Mouse (Mus musculus): ENCODE results near the gene Hnrnpa0.
A peak's percentile ranks its signal among the peaks of the same experiment; 100 is the strongest.
"Not testable (repeated sequence)": the region's sequence is repeated elsewhere in the genome, so short reads cannot be mapped to it uniquely, and the experiment has no call there.

Hnrnpa0 gene

GRCm38 (mm10) chr13:58128396-58128767, at the start of gene Hnrnpa0:
Hnrnpa0 (minus strand) TSS chr13:58128556.
- DNase-seq (ENCODE audit: low spot score in 2 of 2): peak; percentile 89 to 92

- DNase-seq (ENCODE audit: low spot score in 2 of 2): peak; percentile 100
These were observed 49.3 kb upstream of the Hnrnpa0 start for GRCm38 (mm10) chr13:58177511-58178208.

GRCm38 (mm10) chr13:58176105-58176504, 47.7 kb upstream of the Hnrnpa0 start:
- no peak for DNase-seq (ENCODE audit: low spot score in 2 of 2)

GRCm38 (mm10) chr13:58168119-58168518, 39.8 kb upstream of the Hnrnpa0 start:
- no peak for DNase-seq (ENCODE audit: low spot score in 2 of 2)

DNA sequence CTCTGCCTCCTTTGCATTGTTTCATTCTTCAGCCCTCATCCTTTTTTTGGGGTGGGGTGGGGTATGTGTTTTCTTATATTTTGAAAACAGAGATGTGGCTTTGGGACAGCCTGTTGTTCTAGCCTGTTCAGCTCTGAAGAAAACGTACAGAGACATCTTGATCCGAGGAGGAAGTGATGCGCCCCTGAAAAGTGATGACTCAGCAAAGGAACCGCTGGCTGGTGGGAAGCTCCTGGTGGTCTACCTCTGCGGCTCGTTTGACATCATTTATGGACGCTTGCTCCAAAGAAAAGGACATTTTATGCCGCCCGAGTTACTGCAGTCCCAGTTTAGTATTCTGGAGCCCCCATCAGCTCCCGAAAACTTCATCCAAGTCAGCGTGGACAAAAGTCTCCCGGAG, 35.0 kb upstream of the Hnrnpa0 start:
- DNase-seq (ENCODE audit: low spot score in 2 of 2): no peak

DNA sequence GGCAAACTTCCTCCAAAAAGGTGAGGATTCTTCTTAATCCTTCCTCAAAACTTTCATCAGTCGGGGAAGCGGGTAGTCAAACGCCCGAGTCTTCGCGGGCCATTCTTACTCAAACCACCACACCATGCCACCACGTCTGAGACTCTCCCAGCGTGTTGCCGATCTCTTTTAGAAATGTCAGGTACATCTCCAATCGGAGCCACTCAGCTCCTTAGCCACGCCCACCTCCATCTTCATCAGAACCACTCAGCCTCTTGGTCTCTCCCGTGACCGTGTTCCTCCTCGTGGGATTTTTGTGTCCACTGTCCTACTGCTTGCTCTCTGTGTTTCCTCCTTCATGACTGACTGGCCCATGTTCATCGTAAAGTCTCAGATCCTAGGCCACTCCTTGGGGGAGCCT, 32.4 kb upstream of the Hnrnpa0 start:
- no peak for DNase-seq (ENCODE audit: low spot score in 2 of 2)

DNA sequence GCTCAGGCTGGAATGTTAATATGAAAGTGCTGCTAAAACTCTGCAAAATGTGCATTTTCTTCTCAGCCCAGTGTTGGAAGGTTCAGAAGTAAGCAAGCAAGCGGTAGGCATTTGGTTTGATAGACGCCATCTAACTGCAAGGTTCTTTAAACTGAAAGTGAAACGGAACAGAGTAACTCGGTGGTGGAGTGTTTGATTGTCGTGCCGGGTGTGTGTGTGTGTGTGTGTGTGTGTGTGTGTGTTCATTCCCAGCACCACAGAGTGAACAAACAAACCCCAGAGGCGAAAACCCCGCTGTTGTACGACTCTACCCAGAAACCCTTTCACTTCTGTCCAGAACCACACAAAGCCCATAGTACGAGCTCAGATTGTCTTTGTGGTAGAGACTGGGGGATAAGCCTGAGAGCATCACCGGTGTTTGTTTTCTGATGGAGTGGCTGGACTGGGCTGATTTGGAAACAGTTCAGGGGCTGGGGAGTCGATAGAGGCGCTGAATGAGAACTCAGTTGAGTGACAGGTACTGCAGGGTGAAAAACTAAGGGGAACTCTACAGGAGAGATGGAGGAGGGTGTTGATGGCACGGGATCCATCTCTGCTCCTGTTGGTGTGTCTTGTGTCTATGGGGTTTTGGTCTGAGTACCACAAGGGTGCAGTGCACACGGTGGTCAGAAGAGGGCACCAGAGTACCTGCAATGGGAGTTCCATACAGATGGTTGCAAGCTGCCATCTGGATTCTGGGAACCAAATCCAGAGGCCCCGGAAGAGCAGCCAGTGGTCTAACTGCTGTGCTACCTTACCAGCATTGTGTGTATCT, 29.9 kb upstream of the Hnrnpa0 start:
- DNase-seq (ENCODE audit: low spot score in 2 of 2): peak; percentile 66 to 78

DNA sequence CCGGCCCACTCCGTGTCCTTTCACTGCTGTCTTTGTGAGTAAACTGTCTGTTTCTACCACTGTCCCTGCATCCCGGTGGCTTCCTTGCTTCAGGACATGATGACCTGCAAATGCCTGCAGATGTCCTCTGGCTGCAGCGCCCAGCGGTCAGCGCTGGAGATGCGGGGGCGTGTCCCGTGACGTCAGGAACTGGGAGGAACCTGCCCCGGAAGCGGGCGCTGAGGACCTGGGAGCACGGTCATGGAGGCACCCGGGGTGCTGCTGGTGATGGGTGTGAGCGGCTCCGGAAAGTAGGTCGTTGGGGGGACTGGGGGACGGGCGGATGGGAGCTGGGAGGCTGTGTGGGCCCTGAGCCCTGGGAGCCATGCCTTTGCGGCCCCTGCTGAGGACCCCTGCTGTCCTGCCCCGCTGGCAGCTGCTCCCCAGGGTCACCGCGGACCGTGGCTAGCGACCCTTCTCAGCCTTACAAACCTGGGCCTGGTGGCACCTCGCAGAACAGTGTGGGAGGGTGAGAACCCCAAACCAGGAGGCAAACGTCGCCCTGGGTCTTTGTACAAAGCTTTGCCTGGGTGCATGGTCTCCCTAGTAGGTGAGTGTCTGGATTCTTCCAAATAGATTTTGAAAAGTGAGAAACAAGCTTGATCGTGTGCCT, 29.2 kb upstream of the Hnrnpa0 start, which contains the start of gene Idnk:
TSS of gene Idnk (plus strand) at position 203 of the 652 bp plus-strand sequence.
- peak; percentile 82 to 86 for DNase-seq (ENCODE audit: low spot score in 2 of 2)

- DNase-seq (ENCODE audit: low spot score in 2 of 2): no peak
These were observed 28.7 kb upstream of the Hnrnpa0 start for GRCm38 (mm10) chr13:58157036-58157435.

GRCm38 (mm10) chr13:58156031-58156430, 27.7 kb upstream of the Hnrnpa0 start:
- no peak for DNase-seq (ENCODE audit: low spot score in 2 of 2)

DNA sequence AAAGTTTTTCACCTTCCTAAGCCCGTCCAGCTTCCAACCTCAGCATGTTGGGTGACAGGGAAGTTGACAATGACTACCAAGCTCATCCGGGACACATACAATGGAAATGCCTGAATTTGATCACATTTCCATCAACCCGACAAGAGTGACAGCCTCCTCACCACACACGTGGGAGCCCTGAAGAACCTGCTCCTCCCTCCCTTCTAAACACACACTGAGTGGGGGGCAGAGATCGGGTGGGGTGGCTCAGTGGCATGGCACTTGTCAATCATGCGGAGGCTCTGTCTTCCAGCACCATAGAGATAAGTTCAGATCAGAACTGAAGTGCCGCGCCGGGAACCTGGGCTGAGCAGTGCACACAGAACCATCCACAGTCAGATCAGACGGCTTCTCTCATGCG, 22.1 kb upstream of the Hnrnpa0 start:
- DNase-seq (ENCODE audit: low spot score in 2 of 2): no peak

DNA sequence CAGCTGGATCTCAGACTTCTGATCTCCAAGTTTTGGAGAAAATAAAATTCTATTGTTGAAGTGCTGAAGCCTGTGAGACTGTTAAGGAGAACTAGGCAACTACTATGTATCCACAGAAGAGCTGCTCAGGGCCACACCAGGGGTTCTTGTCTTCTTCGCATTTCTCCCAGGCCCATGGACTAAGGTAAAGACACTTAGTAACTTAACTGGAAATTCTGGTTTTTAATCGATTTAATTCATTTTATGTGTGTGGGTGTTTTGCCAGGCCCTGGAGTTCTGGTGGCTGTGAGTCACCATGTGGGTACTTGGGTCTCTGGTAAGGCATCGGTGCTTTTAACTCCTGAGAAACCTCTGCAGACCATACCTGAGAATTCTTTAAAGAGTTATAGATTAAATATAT, 21.3 kb upstream of the Hnrnpa0 start:
- no peak for DNase-seq (ENCODE audit: low spot score in 2 of 2)

GRCm38 (mm10) chr13:58149033-58149558, 20.7 kb upstream of the Hnrnpa0 start:
- DNase-seq (ENCODE audit: low spot score in 2 of 2): peak in 1 of 2 experiments; percentile 37

DNA sequence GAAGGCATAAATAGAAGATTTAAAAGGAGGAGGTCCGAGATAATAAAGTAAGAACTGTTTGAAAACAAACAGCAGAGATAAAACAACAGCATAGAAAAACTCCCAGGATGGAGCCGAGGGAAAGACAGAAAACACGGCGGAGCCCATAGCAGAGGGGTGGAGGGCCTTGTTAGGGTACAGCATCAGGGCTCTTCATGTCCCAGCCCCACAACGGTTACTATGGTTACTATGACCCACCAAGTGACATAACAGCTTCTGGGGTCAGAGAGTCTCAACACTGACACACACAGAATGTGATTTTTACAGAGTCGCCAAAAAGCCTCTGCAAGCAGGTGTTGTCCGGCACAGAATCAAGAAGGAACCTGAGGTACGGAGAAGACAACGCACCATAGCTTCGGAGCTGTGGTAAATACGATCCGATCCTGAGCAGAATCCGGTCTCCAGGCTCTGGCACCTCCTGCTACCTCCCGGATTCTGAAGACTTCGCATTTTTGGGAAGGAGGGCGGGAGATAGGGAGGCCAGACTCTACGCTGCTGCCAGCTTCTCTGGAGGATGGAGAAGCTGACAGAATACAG, 20.0 kb upstream of the Hnrnpa0 start:
- peak in 1 of 2 experiments; percentile 28 for DNase-seq (ENCODE audit: low spot score in 2 of 2)

GRCm38 (mm10) chr13:58147760-58148159, 19.4 kb upstream of the Hnrnpa0 start:
- no peak for DNase-seq (ENCODE audit: low spot score in 2 of 2)

DNA sequence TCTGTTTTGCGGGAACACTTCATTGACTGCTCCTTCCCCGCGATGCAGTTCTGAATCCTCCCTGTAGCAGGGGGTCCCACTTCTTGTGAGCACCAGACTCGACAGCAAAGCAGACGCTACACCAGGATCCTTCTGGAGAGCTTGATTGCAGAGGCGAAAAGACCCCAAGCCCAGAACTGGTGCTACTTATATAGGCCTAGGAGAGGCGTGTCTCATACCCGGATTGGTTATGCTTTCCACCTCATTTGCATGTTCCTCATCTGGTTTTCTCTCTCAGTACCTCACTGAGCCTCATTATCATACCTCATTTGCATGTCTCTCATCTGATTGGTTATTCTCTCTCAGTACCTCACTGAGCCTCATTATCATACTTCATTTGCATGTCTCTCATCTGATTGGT, 18.2 kb upstream of the Hnrnpa0 start:
- DNase-seq (ENCODE audit: low spot score in 2 of 2): not testable (repeated sequence)

- no peak for DNase-seq (ENCODE audit: low spot score in 2 of 2)
These were observed 3.3 kb upstream of the Hnrnpa0 start for GRCm38 (mm10) chr13:58131692-58132091.

DNA sequence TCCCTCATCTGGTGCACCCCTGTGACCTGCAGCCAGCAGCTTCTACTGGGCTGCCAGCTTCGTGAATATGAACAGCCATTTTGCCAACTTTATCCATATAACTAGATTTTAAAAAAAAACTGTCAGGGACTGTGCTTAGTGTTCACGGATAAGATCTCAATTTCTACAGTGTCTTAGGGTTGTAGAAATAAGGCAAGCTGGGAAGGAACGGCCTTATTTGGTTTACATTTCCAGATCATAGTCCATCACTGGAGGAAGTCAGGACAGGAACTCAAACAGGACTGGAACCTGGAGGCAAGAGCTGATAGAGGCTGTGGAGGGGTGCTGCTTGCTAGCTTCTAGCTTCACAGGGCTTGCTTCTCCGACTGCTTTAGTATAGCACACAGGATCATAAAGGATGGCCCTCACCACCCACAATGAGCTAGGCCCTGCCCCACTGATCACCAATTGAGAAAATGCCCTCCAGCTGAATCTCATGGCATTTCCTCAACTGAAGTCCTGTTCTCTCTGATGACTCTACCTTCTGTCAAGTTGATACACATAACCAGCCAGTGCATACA, 1.4 kb upstream of the Hnrnpa0 start:
- DNase-seq (ENCODE audit: low spot score in 2 of 2): no peak

GRCm38 (mm10) chr13:58128768-58129671, 664 bp upstream of the Hnrnpa0 start:
- DNase-seq (ENCODE audit: low spot score in 2 of 2): peak; percentile 94 to 95

DNA sequence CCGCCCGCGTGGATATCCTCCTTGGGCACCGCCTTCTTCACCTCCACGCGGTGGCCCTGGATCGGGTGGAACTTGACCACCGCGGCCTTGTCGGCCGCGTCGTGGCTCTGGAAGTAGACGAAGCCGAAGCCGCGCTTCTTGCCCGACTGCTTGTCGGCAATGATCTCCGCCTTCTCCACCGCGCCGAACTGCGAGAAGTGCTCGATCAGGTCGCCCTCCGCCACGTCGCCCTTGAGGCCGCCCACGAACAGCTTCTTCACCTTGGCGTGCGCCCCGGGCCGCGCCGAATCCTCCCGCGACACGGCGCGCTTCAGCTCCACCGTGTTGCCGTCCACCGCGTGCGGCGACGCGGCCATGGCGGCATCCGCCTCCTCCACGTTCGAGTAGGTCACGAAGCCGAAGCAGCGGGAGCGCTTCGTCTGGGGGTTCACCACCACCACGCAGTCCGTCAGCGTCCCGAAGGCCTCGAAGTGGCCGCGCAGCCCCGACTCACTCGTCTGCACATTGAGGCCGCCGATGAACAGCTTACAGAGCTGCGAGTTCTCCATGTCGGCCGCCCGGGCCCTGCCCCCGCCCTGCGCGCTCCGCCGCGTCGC, 492 bp downstream of the Hnrnpa0 start:
- peak in 1 of 2 experiments; percentile 77 for DNase-seq (ENCODE audit: low spot score in 2 of 2)
